Mouse (Mus musculus) neural tube, embryonic 14.5 days (tissue): ENCODE results near the gene B230118H07Rik. TPM values are rescaled to one million over a fixed set of nuclear protein-coding genes. Genes with fewer than 3 reads are reported as not detected.
"Not testable (repeated sequence)": the region's sequence is repeated elsewhere in the genome, so short reads cannot be mapped to it uniquely, and the experiment has no call there.

Experiments
- ATAC-seq: fragments of 200-750 bp; cut with Nextera tagmentation; 2 replicates; pipeline ENCODE4 v1.8.0; 2017; ENCODE audit warnings: low read depth, mild to moderate bottlenecking, moderate TSS enrichment, moderate library complexity
- H3K27ac ChIP-seq: fragments of 300-500 bp; sonication (generic); 2 replicates; pipeline ENCODE4 v1.5.1; 2014; ENCODE audit warnings: low read depth, mild to moderate bottlenecking, control low read depth, low read length, moderate library complexity, mixed read lengths
- H3K27me3 ChIP-seq: fragments of 300-500 bp; sonication (generic); 2 replicates; pipeline ENCODE4 v1.6.1; 2014; ENCODE audit warnings: low read length; ENCODE audit not compliant: control insufficient read depth, insufficient read depth
- H3K36me3 ChIP-seq: fragments of 300-500 bp; sonication (generic); 2 replicates; pipeline ENCODE4 v1.6.1; 2014; ENCODE audit warnings: low read length, mixed read lengths; ENCODE audit not compliant: control insufficient read depth, insufficient read depth
- H3K4me1 ChIP-seq: fragments of 300-500 bp; sonication (generic); 2 replicates; pipeline ENCODE4 v1.6.1; 2014; ENCODE audit warnings: low read length; ENCODE audit not compliant: control insufficient read depth, insufficient read depth
- H3K4me2 ChIP-seq: fragments of 300-500 bp; sonication (generic); 2 replicates; pipeline ENCODE4 v1.6.1; 2014; ENCODE audit warnings: mild to moderate bottlenecking, low read depth, low read length, control low read depth
- H3K4me3 ChIP-seq: fragments of 300-500 bp; sonication (generic); 2 replicates; pipeline ENCODE4 v1.5.1; 2014; ENCODE audit warnings: low read depth, low read length, control low read depth, mixed read lengths
- H3K9ac ChIP-seq: fragments of 300-500 bp; sonication (generic); replicated peaks from 2 replicates; pipeline ENCODE4 v1.6.1; 2014; ENCODE audit warnings: low read depth, mild to moderate bottlenecking, control low read depth, low read length, mixed read lengths
- H3K9me3 ChIP-seq: fragments of 300-500 bp; sonication (generic); 2 replicates; pipeline ENCODE4 v1.6.1; 2016; ENCODE audit warnings: low read length; ENCODE audit not compliant: control insufficient read depth
- WGBS: fragments of 180-500 bp; shearing (Covaris S2); extraction: QIAGEN DNeasy Blood & Tissue Kit; methylation state at CpG from one replicate; pipeline ENCODE4 v1.1.7; 2014; 5-methylcytosine and 5-hydroxymethylcytosine counted together
- polyA plus RNA-seq: library from polyadenylated mRNA; unstranded; fragments of >200 nt; fragmentation: Nextera tagmentation; extraction: Ambion mirVana; gene quantifications from 2 replicates; pipeline ENCODE4 v1.2.1, GENCODE M21; 2014

B230118H07Rik gene
- polyA plus RNA-seq, 1 experiment from 2014 or later, result 49.2 TPM

- Histone ChIP-seq H3K4me1 (no peaks in the 10 kb centered on the region), H3K4me3 (no peak overlapping the region), H3K9me3 (no peaks in the 10 kb centered on the region), H3K36me3 (no peaks in the 10 kb centered on the region), H3K9ac (no peak overlapping the region), H3K4me2 (no peak overlapping the region), H3K27ac (no peak overlapping the region), H3K27me3 (no peaks in the 10 kb centered on the region)
- 20% methylated on average over 5 of the region's 5 CpGs for WGBS
- no peak for ATAC-seq
Observed at GRCm38 (mm10) chr2:101553851-101554250, 95.5 kb downstream of the B230118H07Rik start.

DNA sequence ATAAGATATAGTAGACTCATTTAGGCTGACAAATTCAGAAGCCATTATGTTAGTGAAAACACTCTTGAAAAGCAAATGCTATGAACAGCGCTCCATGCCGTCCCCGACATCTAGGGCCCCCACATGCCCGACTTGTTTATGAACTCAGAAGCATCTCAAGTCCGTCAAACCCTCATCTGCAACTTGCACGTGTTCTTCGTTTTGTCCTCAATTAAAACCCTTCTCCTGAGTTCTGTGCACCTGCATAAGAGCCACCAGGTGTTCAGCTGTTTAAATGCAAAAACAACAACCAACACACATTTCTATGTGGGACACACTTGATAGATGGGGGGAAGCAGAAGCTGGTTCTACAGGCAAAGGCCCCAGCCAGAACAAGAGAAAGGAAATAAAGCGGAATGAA is 97.0 kb downstream of the B230118H07Rik start:
- ATAC-seq, result no peak
- Histone ChIP-seq H3K4me1 (no peaks in the 10 kb centered on the region), H3K27me3 (no peaks in the 10 kb centered on the region), H3K4me3 (no peak overlapping the region), H3K27ac (no peak overlapping the region), H3K36me3 (no peaks in the 10 kb centered on the region), H3K9me3 (no peaks in the 10 kb centered on the region), H3K9ac (no peak overlapping the region), H3K4me2 (no peak overlapping the region)
- WGBS, result 86% methylated on average over 8 of the region's 8 CpGs

GRCm38 (mm10) chr2:101551026-101551719 is 98.2 kb downstream of the B230118H07Rik start:
- Histone ChIP-seq H3K4me3 (no peak overlapping the region), H3K36me3 (no peaks in the 10 kb centered on the region), H3K9ac (no peak overlapping the region), H3K27me3 (no peaks in the 10 kb centered on the region), H3K9me3 (no peaks in the 10 kb centered on the region), H3K4me1 (no peaks in the 10 kb centered on the region), H3K27ac (no peak overlapping the region), H3K4me2 (no peak overlapping the region)
- 85% methylated on average over 6 of the region's 6 CpGs for WGBS
- ATAC-seq, result no peak

DNA sequence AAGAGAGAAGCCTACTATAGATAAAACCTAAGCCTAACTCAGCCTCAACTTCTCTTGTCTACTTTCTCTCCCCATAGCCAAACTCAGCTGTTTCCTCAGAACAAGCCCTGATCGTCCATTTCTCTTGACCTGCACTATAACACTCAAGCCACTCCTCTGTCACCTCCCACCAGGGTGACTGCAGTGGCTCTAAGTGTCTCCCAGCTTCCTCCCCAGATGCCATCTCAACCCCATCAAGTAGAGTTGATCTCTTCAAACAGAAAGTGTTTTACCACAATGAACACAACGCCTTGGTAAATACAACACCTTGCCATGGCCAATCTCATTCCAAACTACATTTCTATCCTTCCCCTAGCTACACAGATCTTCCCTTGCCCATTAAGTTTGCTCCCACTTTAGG is 99.2 kb downstream of the B230118H07Rik start:
- H3K4me3 ChIP-seq, result no peak overlapping the region
- no peak for ATAC-seq
- H3K4me2 ChIP-seq, result no peak overlapping the region
- no peaks in the 10 kb centered on the region for H3K4me1 ChIP-seq
- no peak overlapping the region for H3K9ac ChIP-seq
- no peaks in the 10 kb centered on the region for H3K36me3 ChIP-seq
- no peaks in the 10 kb centered on the region for H3K27me3 ChIP-seq
- 73% methylated on average over 2 of the region's 2 CpGs for WGBS
- no peaks in the 10 kb centered on the region for H3K9me3 ChIP-seq
- no peak overlapping the region for H3K27ac ChIP-seq

GRCm38 (mm10) chr2:101548866-101549265 is 100.5 kb downstream of the B230118H07Rik start:
- H3K9me3 ChIP-seq, result no peaks in the 10 kb centered on the region
- H3K4me3 ChIP-seq, result no peak overlapping the region
- no peak overlapping the region for H3K9ac ChIP-seq
- H3K36me3 ChIP-seq, result no peaks in the 10 kb centered on the region
- 88% methylated on average over 6 of the region's 6 CpGs for WGBS
- H3K4me2 ChIP-seq, result no peak overlapping the region
- H3K27me3 ChIP-seq, result no peaks in the 10 kb centered on the region
- no peaks in the 10 kb centered on the region for H3K4me1 ChIP-seq
- H3K27ac ChIP-seq, result no peak overlapping the region
- ATAC-seq, result no peak

GRCm38 (mm10) chr2:101545593-101545992 is 103.7 kb downstream of the B230118H07Rik start:
- no peaks in the 10 kb centered on the region for H3K4me1 ChIP-seq
- no peaks in the 10 kb centered on the region for H3K36me3 ChIP-seq
- no peaks in the 10 kb centered on the region for H3K9me3 ChIP-seq
- H3K4me2 ChIP-seq, result no peak overlapping the region
- no peak overlapping the region for H3K27ac ChIP-seq
- no peak overlapping the region for H3K4me3 ChIP-seq
- no peak overlapping the region for H3K9ac ChIP-seq
- no peak for ATAC-seq
- WGBS, result 92% methylated on average over 2 of the region's 2 CpGs
- H3K27me3 ChIP-seq, result no peaks in the 10 kb centered on the region

DNA sequence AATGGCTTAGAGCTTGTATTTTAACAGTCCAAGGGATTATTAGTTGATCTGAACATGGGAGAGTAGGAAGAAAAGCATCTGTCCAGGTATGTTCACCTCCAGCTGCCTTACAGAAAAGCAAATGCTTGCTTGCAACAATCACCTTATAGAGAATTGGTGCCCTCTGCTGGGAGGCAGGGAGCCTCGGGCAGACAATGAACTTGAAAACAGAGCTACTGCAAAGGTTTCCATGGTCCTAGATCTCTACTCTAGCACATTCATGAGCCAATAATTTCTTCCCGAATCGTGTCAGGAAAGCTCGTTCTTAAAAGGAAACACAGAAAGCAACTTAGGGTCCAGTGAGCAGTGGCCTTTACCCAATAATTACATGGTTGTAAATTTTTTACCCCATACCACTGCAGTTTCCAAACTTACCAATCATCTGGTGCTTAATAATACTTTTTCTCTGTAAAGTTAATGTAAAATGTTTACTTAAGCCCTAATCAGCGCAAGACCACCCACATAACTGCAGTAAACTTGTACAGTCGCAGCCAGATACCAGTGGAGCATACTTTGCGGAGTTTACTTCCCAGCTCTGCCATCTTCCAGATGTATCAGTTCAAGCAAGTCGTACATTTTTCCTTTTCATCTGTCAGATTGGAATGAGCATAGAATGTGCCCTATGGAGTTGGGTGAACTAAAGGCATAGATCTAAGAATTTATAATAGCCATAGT is 105.5 kb downstream of the B230118H07Rik start:
- Histone ChIP-seq H3K36me3 (no peaks in the 10 kb centered on the region), H3K4me2 (no peak overlapping the region), H3K9ac (no peak overlapping the region), H3K27ac (no peak overlapping the region), H3K4me3 (no peak overlapping the region), H3K9me3 (no peaks in the 10 kb centered on the region), H3K4me1 (no peaks in the 10 kb centered on the region), H3K27me3 (no peaks in the 10 kb centered on the region)
- ATAC-seq, result no peak
- 73% methylated on average over 8 of the region's 8 CpGs for WGBS

DNA sequence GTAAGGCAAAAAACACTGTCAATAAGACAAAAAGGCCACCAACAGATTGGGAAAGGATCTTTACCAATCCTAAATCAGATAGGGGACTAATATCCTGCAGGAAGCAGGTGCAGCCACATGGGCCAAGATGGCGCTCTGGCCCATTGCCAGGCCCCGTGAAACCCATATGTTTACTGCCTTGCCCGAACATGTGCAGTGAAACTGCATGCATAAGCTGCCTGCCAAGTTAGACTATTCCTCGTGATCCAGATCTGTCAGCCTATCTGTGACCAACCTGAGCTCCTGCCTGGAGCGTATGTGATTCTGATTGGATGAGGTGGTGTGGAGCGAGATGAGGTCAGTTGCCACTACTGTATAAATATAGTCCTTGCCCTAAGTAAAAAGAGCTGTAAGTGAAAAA is 112.4 kb downstream of the B230118H07Rik start:
- H3K9me3 ChIP-seq, H3K27ac ChIP-seq, H3K4me1 ChIP-seq, H3K4me2 ChIP-seq, ATAC-seq, H3K27me3 ChIP-seq, H3K4me3 ChIP-seq, H3K36me3 ChIP-seq, H3K9ac ChIP-seq: not testable (repeated sequence)
- 73% methylated on average over 6 of the region's 6 CpGs for WGBS

- no peaks in the 10 kb centered on the region for H3K9me3 ChIP-seq
- no peaks in the 10 kb centered on the region for H3K27me3 ChIP-seq
- H3K4me3 ChIP-seq, result no peak overlapping the region
- 33% methylated on average over 2 of the region's 2 CpGs for WGBS
- H3K9ac ChIP-seq, result no peak overlapping the region
- no peak overlapping the region for H3K27ac ChIP-seq
- ATAC-seq, result no peak
- no peak overlapping the region for H3K4me2 ChIP-seq
- H3K36me3 ChIP-seq, result no peaks in the 10 kb centered on the region
- no peaks in the 10 kb centered on the region for H3K4me1 ChIP-seq
Observed at GRCm38 (mm10) chr2:101533741-101534140, 115.6 kb downstream of the B230118H07Rik start.
